Mouse (Mus musculus): Measurements from ENCODE around the gene Anp32e.

Gene Anp32e

DNA sequence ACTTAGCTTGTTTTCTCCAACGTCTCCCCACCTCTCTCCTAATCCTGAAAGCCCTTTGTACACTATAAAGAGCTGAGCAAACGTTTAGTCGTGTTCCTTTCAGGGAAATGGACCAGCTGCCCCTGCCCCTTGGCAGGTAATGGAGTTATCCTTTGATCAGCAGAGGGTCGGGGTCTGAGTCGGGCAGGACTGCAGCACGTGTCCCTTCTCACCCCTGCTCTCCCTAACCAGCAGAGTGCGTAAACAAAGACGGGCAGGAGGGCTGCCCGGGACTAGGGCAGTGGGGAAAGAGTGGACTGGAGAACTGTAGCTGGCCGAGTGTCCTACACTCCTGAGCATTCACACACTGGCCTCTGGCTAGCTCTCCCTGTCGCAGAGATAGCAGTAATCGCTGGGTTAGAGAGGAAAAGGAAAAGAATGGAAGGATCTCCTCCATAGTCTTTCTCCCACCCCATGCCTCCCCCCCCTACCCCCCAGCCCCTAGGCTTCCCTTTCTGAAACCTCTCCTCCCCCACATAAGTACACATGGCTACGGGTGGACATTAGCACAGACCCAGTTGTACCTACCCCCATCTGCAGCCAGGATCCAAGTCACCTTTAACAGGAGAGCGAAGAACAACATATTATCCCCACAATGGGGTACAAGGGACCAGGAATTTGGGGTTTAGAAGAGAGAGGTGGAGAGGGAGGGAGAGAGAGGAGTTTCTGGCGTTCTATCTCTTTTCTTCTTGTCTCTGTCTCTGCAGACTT lies 25.1 kb upstream of the Anp32e start:
- intact Hi-C loops (cut with DNase I) = no loop called here

DNA sequence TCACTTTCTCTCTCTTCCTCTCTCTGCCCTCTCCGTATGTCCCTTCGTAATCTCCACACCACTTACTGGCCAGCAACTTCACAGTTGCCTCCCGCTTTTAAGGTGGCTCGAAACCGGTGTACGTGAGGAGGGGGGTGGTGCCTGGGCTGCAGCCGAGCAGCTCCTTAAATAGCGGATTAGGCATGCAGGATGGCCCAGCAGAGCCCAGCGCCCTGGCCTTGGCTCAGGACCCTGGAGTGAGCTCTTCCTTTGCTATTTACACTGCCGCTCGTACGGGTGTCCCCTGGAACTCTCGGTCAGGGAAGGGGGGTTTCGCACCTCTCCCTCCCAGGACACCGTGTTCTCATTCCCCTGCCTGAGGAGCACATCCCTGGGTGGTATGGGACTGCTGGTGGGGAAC lies 24.5 kb upstream of the Anp32e start, which contains the start of gene Car14:
Car14 (minus strand) TSS at position 124 of the 400 bp plus-strand sequence.
- intact Hi-C loops (cut with DNase I) = no loop called here

- intact Hi-C loops (cut with DNase I) = loop anchor here (5.0 kb wide), 1 partner anchor 43 kb away; no protein-coding TSS in a partner anchor
These were observed 23.7 kb upstream of the Anp32e start for GRCm38 (mm10) chr3:95905146-95905939.

- intact Hi-C loops (cut with DNase I) = loop anchor here (1.0 to 5.0 kb wide), 2 partner anchors 23 to 44 kb away; no protein-coding TSS in a partner anchor
These were observed 23.0 kb upstream of the Anp32e start for GRCm38 (mm10) chr3:95905940-95906492.

- intact Hi-C loops (cut with DNase I) = loop anchor here (1.0 to 5.0 kb wide), 2 partner anchors 24 to 45 kb away; no protein-coding TSS in a partner anchor
These were observed 22.2 kb upstream of the Anp32e start for GRCm38 (mm10) chr3:95906860-95907259.

- intact Hi-C loops (cut with DNase I) = loop anchor here (5.0 kb wide), 1 partner anchor 45 kb away; no protein-coding TSS in a partner anchor
These were observed 21.4 kb upstream of the Anp32e start for GRCm38 (mm10) chr3:95907613-95908012.

DNA sequence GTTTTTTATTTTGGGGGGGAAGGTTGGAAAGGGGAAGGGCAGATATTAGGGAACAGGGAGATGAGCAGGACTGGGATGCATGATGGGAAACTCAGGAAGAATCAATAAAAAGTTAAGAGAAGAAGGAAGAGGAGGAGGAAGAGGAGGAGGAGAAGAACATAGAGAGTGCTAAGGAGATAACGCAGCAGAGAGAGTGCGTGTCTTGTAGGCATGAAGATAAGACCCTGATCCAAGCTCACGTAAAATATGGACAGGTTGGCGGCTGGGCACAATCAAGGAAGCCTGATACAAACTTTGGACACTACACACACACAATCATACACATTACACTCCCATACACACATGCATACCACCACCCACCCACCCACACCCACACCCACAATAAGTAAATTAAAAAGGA lies 14.3 kb upstream of the Anp32e start:
- intact Hi-C loops (cut with DNase I) = no loop called here

DNA sequence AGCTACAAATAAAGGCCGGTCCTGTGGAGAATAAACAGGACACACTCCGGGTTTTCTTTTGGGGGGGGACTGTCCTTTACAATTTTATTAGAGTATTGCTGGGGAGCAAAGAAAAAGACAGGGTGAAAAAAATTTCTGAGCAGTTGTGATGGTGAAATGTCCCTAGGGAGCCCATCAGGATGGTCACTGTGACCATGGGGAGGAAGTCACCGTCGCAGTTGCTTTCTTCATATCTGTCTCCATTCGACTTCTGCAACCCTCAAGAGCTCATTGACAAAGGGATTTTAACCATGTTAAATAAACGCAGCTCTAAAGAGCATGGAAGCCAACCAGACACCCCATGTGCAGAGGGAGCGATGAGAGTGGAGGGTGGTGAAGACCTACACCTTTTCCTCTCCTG lies 12.3 kb upstream of the Anp32e start:
- intact Hi-C loops (cut with DNase I) = no loop called here

- intact Hi-C loops (cut with DNase I) = loop anchor here (5.0 kb wide), 1 partner anchor 37 kb away; no protein-coding TSS in a partner anchor
These were observed 8.5 kb upstream of the Anp32e start for GRCm38 (mm10) chr3:95920532-95920931.

GRCm38 (mm10) chr3:95923429-95923828 lies 5.6 kb upstream of the Anp32e start:
- intact Hi-C loops (cut with DNase I) = loop anchor here (5.0 kb wide), 1 partner anchor 34 kb away; no protein-coding TSS in a partner anchor

GRCm38 (mm10) chr3:95924185-95924584 lies 4.9 kb upstream of the Anp32e start:
- intact Hi-C loops (cut with DNase I) = loop anchor here (5.0 kb wide), 1 partner anchor 33 kb away; no protein-coding TSS in a partner anchor

DNA sequence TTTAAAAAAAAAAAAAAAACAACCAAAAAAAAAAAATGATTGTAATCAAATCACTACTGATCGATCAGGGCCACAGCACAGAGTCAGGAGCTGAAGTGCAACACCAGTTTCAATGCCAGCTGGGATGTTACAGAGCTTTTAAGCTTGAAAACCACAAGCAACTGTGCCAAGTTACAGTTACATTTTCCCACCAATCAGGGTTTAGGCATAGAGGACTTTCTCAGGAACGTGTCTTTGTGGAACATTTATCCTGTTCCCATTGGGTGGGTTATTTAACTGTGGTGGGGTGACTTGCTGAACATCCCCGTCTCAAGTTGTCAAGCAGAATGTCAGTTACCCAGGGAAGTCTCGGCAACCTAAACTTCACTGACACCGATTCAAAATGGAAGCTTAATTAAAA lies 4.0 kb upstream of the Anp32e start:
- intact Hi-C loops (cut with DNase I) = no loop called here

- intact Hi-C loops (cut with DNase I) = no loop called here
These were observed 787 bp upstream of the Anp32e start for GRCm38 (mm10) chr3:95928261-95928657.

- intact Hi-C loops (cut with DNase I) = no loop called here
These were observed 780 bp downstream of the Anp32e start for GRCm38 (mm10) chr3:95929581-95930470.

DNA sequence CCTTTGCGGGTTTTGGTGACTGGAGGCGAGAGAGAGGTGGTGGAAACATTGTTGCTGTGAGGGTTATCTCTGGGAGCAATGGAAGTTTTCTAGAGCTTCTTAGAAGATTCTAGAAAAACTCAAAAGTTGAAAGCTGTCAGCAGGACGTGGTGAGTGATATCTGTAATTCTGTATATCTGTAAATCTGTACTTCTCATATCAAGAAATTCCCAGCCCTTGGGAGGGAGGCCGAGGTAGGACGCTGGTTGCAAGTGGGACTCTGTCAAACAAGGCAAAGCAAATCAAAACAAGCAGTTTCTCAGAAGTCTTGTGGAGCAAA lies 1.4 kb downstream of the Anp32e start:
- intact Hi-C loops (cut with DNase I) = no loop called here

GRCm38 (mm10) chr3:95931471-95931870 lies 2.4 kb downstream of the Anp32e start:
- intact Hi-C loops (cut with DNase I) = no loop called here

DNA sequence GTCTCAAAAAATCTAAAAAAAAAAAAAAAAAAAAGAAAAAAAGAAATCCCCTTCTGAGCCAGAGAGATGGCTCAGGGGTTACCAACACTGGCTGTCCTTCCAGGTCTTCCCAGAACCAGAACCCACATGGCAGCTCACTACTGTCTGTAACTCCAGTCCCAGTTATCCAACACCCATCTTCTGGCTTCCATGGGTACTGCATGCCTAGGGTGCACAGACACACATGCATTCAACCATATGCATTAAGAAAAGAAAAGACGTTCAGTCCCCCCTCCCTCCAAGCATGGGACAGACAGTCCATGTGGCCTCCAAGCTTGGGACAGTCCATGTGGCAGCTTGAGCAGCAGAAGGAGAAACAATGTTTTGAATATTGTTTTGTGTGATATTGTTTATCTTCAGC lies 3.1 kb downstream of the Anp32e start:
- intact Hi-C loops (cut with DNase I) = no loop called here

- intact Hi-C loops (cut with DNase I) = no loop called here
These were observed 3.5 kb downstream of the Anp32e start for GRCm38 (mm10) chr3:95932566-95932965.

- intact Hi-C loops (cut with DNase I) = no loop called here
These were observed 4.2 kb downstream of the Anp32e start for GRCm38 (mm10) chr3:95933111-95933750.

DNA sequence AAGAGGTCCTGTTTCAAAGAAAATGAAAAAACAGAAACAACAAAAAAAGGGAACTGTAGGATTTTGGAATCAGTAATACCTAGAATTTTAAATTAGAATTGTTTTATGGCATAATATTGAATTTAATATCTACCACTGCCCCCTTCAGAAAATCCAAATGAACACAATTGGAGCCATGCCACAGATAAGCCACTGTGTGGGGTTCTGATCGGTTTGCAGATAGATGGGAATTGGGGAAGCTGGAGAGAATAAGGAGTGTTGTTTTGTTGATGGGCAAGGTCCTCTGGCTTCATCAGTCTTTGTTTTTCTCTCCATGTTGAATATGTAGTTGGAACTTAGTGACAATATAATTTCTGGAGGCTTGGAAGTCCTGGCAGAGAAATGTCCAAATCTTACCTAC lies 5.4 kb downstream of the Anp32e start:
- intact Hi-C loops (cut with DNase I) = no loop called here

All from adrenal gland (tissue).